Mouse (Mus musculus) embryo, embryonic 11.5 days (tissue): ENCODE measurements around the gene Fgf9.

Source experiments
- DNase-seq: peaks from one replicate; pipeline ENCODE4 v3.0.0-alpha.2; 2012; ENCODE audit warnings: low read depth, low spot score

The Fgf9 gene

DNA sequence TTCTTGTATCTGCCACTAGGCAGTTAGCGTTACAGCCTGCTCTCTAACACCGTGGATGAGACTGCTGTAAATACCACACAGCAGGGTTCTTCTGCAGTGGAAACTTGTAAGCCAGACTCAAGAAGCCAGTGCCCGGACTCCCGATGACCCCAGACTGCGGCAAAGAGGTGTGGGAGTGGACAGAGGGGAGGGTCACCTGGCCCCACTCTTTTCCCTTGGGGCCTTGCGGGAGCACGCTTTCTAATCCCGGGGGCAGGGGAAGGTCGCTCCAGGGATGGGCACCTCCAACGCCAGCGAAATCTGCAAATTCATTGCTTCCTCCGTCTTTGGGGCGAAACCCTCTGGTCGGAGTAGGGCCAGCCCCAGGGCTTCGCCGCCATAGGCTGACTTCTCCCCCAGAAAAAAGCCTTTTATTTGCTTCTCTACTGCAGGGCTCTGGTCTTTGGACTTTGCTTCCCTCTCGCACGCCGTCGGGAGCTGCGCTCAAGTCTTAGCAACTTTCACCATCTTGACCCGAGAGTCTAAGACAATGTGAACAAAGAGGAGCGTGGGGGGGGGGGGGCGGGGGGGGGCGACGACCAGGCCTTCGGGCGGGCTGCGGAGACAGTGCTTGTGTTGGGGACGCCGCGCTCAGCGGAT, at the start of gene Fgf9:
TSS of gene Fgf9 (plus strand) at position 67 of the 639 bp plus-strand sequence.
- no peak for DNase-seq

DNA sequence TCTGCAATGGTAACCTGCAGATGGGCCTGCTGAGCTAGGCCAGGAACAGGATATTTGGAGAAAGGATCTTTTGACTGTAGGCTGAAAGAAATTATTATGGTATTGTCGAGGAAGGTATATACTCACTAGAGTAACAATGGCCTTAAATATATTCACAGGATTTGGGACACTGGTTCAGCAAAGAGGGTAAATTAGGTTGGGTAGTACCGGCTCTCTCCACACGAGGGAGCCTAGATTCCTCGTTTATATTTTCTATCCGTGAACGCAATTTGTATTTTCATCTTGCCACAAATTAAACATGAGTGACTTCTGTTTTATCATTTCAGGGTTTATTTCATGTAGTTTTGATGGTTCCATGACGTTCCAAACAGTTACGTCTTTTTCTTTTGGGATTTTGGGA, 35.8 kb upstream of the Fgf9 start:
- peak; percentile 17 for DNase-seq

GRCm38 (mm10) chr14:58036174-58036573, 34.2 kb upstream of the Fgf9 start:
- no peak for DNase-seq

DNA sequence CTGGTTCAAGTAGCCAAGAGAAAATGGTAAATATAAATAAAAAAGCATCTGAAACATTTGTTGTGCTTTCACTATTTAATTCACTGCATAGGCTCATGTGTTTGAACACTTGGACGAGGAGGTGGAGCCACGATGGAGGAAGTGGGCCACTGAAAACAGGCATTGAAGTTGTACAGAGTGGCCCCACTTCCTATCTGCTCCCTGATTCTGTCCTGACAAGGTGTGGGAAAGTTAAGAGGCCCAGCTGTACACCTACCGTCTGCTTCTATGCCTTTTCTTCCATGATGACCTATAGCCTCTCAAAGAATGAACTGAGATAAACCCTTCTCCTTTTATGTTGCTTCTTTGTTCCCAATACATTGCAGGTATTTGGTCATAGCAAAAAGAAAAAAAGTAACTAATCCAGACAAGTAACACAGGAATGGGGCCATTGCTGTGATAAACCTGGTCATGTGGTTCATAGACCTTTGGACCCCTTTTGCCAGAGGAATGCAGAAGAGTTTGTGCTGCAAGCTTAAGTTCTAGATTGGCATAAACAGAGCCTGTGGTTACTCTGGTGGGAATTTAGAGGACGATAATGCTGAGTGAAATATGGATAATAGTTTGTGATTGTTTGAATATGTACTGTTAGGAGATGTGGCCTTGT, 23.6 kb upstream of the Fgf9 start:
- DNase-seq: no peak

- DNase-seq: no peak
These were observed 19.7 kb upstream of the Fgf9 start for GRCm38 (mm10) chr14:58050691-58051090.

- DNase-seq: no peak
These were observed 2.8 kb upstream of the Fgf9 start for GRCm38 (mm10) chr14:58067586-58067985.

GRCm38 (mm10) chr14:58068641-58069040, 1.7 kb upstream of the Fgf9 start:
- DNase-seq: no peak

GRCm38 (mm10) chr14:58069927-58070326, 420 bp upstream of the Fgf9 start:
- no peak for DNase-seq

DNA sequence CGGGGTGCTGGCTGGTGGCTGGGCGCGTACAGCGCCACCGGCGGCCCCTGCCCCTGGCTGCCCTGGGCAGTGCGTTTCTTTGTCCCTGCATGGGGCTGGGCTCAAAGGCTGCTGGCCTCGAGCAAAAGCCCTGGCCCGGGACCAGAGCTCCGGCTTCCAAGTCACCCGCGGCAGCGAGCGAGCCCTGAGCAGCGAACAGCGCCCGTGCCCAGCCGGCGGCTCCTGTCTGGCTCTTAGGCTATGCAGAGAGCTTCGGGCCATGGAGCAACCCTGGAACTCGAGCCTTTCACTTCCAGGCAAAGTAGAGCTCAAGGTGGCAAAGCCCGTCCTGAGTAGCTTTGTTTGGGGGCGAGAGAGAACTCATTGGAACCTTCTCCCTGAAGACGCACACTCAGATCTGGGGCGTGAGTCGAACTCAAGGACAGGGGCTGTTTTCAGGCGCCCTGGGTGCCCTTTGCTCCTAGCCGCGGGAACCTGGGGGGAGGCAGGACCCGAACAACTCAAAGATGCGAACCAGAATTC, 834 bp downstream of the Fgf9 start:
- no peak for DNase-seq

- DNase-seq: no peak
These were observed 1.8 kb downstream of the Fgf9 start for GRCm38 (mm10) chr14:58071830-58072770.

GRCm38 (mm10) chr14:58072771-58073501, 2.6 kb downstream of the Fgf9 start:
- no peak for DNase-seq

GRCm38 (mm10) chr14:58073936-58074335, 3.6 kb downstream of the Fgf9 start:
- DNase-seq: no peak

DNA sequence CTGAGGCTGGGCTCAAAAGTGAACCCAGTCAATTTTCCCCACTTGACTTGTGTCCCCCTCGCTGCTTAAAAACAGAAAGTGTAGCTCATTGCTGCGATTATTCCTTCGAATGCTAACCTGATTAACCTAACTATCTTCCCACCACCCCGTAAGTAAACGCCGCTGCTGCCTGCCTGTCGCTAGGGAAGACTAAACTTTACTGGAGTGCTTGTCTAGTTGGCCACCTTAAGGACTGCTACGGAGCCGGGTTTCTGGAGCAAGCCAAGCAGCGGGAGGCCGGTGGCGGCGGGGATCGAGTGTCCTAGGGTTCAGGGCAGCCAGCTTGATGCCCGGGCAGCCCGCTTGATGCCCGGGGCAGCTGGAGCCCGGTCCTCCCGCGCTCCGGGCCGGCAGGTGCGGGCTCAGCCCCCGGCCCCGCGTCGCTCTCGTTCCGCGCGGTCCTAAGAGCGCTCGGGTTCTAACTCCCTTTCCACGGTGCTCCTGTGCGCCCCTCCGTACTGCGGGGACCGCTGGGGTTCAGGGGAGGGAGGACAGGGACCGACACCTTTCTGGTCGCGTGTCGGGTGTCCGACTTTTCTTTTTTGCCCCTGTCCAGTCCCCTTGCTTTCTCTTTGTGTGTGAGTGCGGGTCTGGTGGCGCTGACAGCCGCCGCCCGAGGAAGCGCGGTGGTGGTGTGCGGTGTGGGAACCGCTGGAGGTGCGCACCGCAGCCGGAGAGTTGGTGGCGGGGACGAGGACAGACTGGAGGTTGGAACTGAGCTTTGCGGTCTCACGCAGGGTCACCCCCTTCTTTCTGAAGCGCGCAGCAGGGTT, 4.5 kb downstream of the Fgf9 start:
- DNase-seq: no peak

GRCm38 (mm10) chr14:58075433-58076029, 5.2 kb downstream of the Fgf9 start:
- DNase-seq: no peak

- DNase-seq: no peak
These were observed 5.7 kb downstream of the Fgf9 start for GRCm38 (mm10) chr14:58076030-58076521.

- no peak for DNase-seq
These were observed 6.4 kb downstream of the Fgf9 start for GRCm38 (mm10) chr14:58076726-58077255.

DNA sequence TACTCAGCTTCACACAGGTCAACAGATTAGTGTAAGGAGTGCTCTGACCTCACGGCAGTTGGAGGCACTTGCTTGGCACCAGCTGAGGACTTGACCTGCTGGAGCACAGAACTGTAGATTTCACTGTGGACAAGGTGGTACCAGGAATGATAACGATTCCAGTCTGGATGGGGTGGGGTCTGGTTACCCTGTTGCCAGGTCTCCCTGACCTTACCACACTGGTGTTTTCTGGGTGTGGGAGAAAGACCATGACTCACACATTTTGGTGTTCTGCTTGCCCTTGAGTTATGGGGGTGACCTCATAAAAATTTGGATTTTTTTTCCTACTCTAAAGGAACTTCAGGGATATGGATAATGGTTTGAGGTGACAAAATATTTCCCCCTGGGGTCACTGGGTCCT, 9.1 kb downstream of the Fgf9 start:
- no peak for DNase-seq

- DNase-seq: no peak
These were observed 11.6 kb downstream of the Fgf9 start for GRCm38 (mm10) chr14:58081955-58082354.

GRCm38 (mm10) chr14:58084240-58084639, 13.9 kb downstream of the Fgf9 start:
- no peak for DNase-seq

DNA sequence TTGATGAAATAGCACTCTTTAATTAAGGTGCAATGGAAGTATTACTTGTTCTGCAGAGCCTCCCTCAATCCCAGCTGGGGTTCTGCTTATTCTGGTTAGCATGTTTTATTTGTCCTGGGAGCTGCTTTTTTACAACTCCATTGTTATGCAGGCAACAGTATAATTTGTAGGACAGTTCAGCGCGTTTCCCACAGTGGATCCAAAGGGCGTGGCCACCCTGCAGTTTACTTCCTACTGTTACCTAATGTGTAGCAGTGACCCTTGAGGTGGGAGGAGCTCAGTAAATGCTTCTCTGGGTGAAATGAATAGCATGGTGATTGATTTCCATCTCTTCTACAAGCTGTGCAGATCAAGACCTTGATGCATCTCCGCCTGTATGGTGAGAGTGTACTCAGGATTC, 17.0 kb downstream of the Fgf9 start:
- DNase-seq: no peak
